Mouse (Mus musculus) lung, postnatal 0 days (tissue): ENCODE measurements around the gene Olfr520.

Experiments used
- CTCF ChIP-seq: IDR thresholded peaks from 2 replicates; pipeline ENCODE4 v1.5.1; 2016; ENCODE audit warnings: antibody characterized with exemption, mild to moderate bottlenecking
- EP300 ChIP-seq: IDR thresholded peaks from 2 replicates; pipeline ENCODE4 v1.6.1; 2016; ENCODE audit warnings: antibody characterized with exemption, mild to moderate bottlenecking, control low read depth

DNA sequence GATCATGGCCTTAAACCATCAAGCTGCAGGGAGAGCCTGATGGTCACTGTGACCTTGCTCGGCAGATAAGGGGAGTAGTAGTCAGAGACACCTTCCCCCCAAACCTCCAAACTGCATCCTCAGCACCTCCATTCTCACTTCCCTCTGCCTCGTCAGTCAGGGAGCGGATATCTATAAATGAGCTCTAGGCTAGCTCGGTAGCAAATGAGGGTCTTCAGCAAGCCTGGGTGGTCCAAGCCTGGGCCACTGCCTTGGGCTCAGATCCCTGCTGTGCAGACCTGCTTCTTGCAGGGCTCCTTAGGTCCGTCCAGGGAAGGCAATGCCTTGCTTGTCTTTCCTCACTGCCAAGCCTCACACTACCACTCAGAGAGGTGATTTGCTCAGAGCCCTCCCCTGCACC, 21.3 kb upstream of the Olfr520 start:
- TF ChIP-seq EP300, result no peak
- TF ChIP-seq CTCF, result no peak
